Mouse (Mus musculus): ENCODE results near the gene Btbd35f1.
"Not testable (repeated sequence)": the region's sequence is repeated elsewhere in the genome, so short reads cannot be mapped to it uniquely, and the experiment has no call there.

Gene Btbd35f1

GRCm38 (mm10) chrX:32559755-32560154 is at the start of gene Btbd35f1:
Gene Btbd35f1 (plus strand): TSS chrX:32560055.
- DNase-seq (ENCODE audit: low spot score): not testable (repeated sequence)

GRCm38 (mm10) chrX:32590878-32591542 is 31.2 kb downstream of the Btbd35f1 start:
- not testable (repeated sequence) for DNase-seq (ENCODE audit: low spot score)

- not testable (repeated sequence) for DNase-seq (ENCODE audit: low spot score)
These were observed 41.2 kb downstream of the Btbd35f1 start for GRCm38 (mm10) chrX:32601008-32601407.

GRCm38 (mm10) chrX:32601425-32601824 is 41.6 kb downstream of the Btbd35f1 start:
- DNase-seq (ENCODE audit: low spot score): not testable (repeated sequence)
